Mouse (Mus musculus): Measurements from ENCODE around the gene C8g. TPM values are rescaled to one million over a fixed set of nuclear protein-coding genes. Genes with fewer than 3 reads are reported as not detected.

C8g gene
- total and polyA plus RNA-seq, 3 experiments, result 2.3 to 5.1 TPM; not detected in 1

DNA sequence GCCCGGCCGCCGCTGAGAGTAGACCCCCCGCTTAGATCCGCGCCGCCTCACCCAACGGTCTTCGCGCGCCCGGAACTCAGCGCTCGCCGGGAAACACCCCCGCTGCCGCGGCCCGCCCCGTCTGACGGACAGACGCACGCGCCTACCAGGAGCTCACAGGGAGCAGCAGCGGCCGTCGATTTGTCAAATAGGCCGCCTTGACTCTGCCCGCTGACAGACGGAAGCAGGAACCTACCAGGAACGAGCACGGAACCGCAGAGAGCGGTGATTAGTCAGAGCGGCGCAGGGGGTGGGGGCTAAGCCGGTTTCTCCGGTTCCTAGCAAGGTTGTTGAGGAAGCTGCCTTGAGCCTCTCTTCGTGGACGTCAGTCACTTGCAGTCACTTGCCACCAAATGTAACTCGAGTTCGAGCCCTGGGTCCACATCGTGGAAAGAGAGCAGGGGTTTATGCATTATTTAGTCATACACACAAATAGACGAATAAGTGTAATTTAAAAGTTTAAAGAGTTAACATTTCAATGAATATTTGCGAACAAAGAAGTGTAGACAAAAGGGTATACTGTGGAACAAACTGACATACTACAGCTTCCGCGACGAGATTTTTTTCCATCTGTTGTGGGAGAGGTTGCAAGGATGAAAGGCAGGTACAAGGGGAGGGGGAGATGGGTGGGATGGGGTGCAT lies 45.4 kb upstream of the C8g start, which contains the start of gene Traf2 (continued):
- TF ChIP-seq NRF1 (IDR thresholded peaks at IDR 0.05; ENCODE audit: insufficient read depth, low read depth, low read length, poor library complexity, severe bottlenecking) (peak; percentile 54; the same call in 1 of the 2 replicates), KAT2A (conservative IDR thresholded peaks at IDR 0.05; ENCODE audit: low read depth, low read length) (peak; percentile 46), MAX (IDR thresholded peaks at IDR 0.05; ENCODE audit: low read length) (peak; percentile 45), TCF12 (IDR thresholded peaks at IDR 0.05; ENCODE audit: low read depth, low read length) (peak; percentile 23), HCFC1 (IDR thresholded peaks at IDR 0.05; ENCODE audit: low read depth, low read length) (peak; percentile 73), MXI1 (IDR thresholded peaks at IDR 0.05; ENCODE audit: low read depth, low read length) (peak; percentile 59)

DNA sequence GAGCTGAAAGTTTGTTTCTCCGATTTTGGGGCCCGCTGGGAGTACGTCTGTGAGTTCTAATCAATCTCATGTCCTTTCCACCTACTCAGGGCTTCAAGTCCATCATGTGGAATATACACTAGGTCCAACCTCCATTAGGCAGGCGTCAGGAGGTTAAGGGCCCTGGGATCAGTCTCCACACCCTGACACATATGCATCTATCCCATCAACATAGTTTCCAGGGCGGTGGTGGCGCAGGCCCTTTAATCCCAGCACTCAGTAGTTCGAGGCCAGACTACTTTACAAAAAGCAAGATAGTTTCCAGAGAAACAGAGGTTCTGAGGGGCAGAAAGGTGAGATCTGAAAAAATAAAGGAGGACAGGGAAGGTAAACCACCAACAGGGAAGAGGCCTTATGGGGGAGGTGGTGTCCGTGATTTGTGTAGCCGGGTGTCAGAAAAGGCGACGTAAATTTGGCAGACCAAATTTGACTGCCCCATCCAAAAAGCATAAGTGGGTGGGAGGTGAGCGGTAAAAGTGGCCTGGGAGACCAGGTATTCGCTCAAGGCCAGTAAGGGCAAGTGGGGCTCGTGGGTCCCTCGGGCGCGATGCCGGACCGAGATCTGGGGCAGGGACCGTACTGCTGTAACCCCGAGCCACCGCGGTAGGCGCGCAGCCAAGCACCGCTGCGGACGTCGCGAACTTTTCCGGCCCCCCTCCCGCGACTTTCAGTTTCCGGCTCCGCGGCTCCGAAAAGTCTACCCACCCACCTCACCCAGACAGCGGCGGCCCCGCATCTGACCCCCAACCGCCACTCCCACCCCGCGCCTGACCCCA lies 44.7 kb upstream of the C8g start:
- Histone ChIP-seq H3K4me3 (ENCODE audit: control insufficient read depth in 1 of 2, insufficient read depth in 1 of 2, low read depth in 2 of 2, low read length in 2 of 2) (peak overlapping the region; percentile 82 to 93), H3K36me3 (ENCODE audit: control insufficient read depth in 1 of 2, insufficient read depth in 2 of 2, low read length in 2 of 2) (peaks cover 0 to 7% of the 10 kb centered on the region in 2 experiments; a peak in 2 of 4 replicates), H3K79me2 (ENCODE audit: control insufficient read depth, insufficient read depth, low read length, poor library complexity) (peaks cover 30% of the 10 kb centered on the region), H3K27ac (ENCODE audit: control insufficient read depth, low read depth, low read length) (peak overlapping the region; percentile 59), H3K4me1 (ENCODE audit: control insufficient read depth in 1 of 2, insufficient read depth in 2 of 2, low read length in 2 of 2) (peaks cover 2 to 7% of the 10 kb centered on the region in 2 experiments; a peak in 3 of 4 replicates), H3K27me3 (ENCODE audit: control insufficient read depth in 1 of 2, insufficient read depth in 2 of 2, low read length in 2 of 2) (no peaks in the 10 kb centered on the region), H3K9ac (ENCODE audit: control insufficient read depth, low read depth, low read length, poor library complexity, severe bottlenecking) (peak overlapping the region; percentile 93), H3K9me3 (replicated peaks; ENCODE audit: insufficient read depth, low read length) (no peaks in the 10 kb centered on the region)
- TF ChIP-seq ZMIZ1 (IDR thresholded peaks at IDR 0.05; ENCODE audit: low read depth, low read length) (no peak), TCF12 (IDR thresholded peaks at IDR 0.05; ENCODE audit: low read depth, low read length) (peak; percentile 6; the same call in 1 of the 2 replicates)
- DNase-seq (ENCODE audit: low read depth, low spot score), result no peak

DNA sequence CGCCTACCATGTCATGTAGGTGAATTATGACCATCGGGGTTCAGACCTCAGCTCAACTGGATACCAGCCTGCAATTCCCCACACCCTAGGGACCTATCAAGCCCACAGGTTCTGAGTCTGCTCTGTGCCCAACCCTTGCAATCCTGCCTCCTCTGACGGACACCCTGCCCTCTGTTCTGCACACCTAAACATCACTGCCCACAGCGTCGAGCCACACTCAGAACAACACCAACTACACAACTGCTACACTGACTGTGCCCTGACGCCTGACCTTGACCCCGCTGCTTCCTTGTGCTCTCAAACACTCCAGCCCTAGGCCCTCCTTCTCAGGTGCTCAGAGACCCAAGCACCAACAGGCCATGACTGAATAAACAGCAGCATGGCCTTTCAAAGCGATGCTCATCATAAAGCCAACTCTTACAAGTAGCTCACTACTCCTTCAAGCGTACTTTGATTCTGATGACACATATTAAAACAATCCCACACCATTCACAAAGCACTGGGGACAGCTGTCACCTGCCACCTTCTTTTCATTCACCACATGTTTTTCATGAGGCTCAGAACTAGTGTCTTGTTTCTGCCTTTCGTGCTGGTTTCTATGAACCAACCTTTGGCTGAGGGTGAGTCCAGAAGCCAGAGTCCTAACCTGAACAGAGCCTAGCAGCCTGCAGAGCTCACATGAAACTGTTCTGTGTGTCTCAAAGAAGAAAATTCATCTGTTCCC lies 40.3 kb upstream of the C8g start:
- H3K4me1 ChIP-seq (ENCODE audit: control insufficient read depth in 1 of 2, insufficient read depth in 2 of 2, low read length in 2 of 2), result peaks cover 0 to 7% of the 10 kb centered on the region in 2 experiments; a peak in 2 of 4 replicates
- peaks cover 30% of the 10 kb centered on the region for H3K79me2 ChIP-seq (ENCODE audit: control insufficient read depth, insufficient read depth, low read length, poor library complexity)
- no peaks in the 10 kb centered on the region for H3K9me3 ChIP-seq (replicated peaks; ENCODE audit: insufficient read depth, low read length)
- H3K9ac ChIP-seq (ENCODE audit: control insufficient read depth, low read depth, low read length, poor library complexity, severe bottlenecking), result no peak overlapping the region
- H3K27me3 ChIP-seq (ENCODE audit: control insufficient read depth in 1 of 2, insufficient read depth in 2 of 2, low read length in 2 of 2), result no peaks in the 10 kb centered on the region
- DNase-seq (ENCODE audit: low read depth, low spot score), result no peak
- TF ChIP-seq POLR2AphosphoS5 (IDR thresholded peaks at IDR 0.05; ENCODE audit: borderline replicate concordance, low read depth, low read length) (no peak), ZKSCAN1 (IDR thresholded peaks at IDR 0.05; ENCODE audit: low read depth, low read length) (no peak), BHLHE40 (IDR thresholded peaks at IDR 0.05; ENCODE audit: borderline replicate concordance, low read depth, low read length) (no peak), TAL1 (IDR thresholded peaks at IDR 0.05; ENCODE audit: low read length) (no peak), ZMIZ1 (IDR thresholded peaks at IDR 0.05; ENCODE audit: low read depth, low read length) (no peak), UBTF (IDR thresholded peaks at IDR 0.05; ENCODE audit: borderline replicate concordance, insufficient read depth, low read depth, low read length) (no peak), MAZ (IDR thresholded peaks at IDR 0.05; ENCODE audit: low read depth, low read length) (no peak), USF2 (IDR thresholded peaks at IDR 0.05; ENCODE audit: borderline replicate concordance in 1 of 2, insufficient read depth in 1 of 2, low read depth in 1 of 2, low read length in 2 of 2) (no peak), GATA1 (IDR thresholded peaks at IDR 0.05; ENCODE audit: low read depth, low read length) (no peak)
- no peak overlapping the region for H3K27ac ChIP-seq (ENCODE audit: control insufficient read depth, low read depth, low read length)
- H3K36me3 ChIP-seq (ENCODE audit: control insufficient read depth in 1 of 2, insufficient read depth in 2 of 2, low read length in 2 of 2), result peaks cover 3 to 4% of the 10 kb centered on the region in 2 experiments
- no peak overlapping the region for H3K4me3 ChIP-seq (ENCODE audit: control insufficient read depth in 1 of 2, insufficient read depth in 1 of 2, low read depth in 2 of 2, low read length in 2 of 2)

Data from MEL (cell line).